Comparison of ENCODE assay signal across 25 mouse cellular contexts in the genomic region with DNA sequence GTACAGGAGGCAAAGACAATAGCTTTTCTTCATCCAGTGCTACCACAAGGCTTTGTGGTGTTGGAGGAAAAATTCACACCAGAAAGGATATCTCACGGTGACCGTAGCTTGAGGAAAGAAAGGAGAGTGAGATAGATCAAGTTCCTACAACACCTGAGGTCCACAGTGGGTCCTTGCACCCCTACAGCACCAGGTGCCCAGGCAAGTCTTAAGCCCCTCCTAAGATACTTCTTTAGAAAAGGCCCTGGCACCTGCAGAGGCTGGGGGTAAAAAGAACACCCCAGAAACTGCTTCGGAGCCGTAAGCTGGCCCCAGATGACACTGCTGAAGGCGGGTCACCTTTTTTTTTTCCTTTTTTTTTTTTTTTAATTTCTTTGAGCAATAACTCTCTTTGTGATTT.
"Had no signal": no experiment of that assay in that cellular context is flagged by ENCODE, and none has a peak within 500 bp of the region (broad histone marks: within the 10 kb centered on the region; RNA-seq: fewer than 3 reads in every experiment).

No protein-coding gene starts in this region.

- H3K36me3 ChIP-seq: heart, embryonic 13.5 days; heart, embryonic 15.5 days; hindbrain, embryonic 13.5 days; hindbrain, embryonic 15.5 days; kidney, embryonic 15.5 days; limb, embryonic 12.5 days; liver, embryonic 13.5 days; liver, embryonic 15.5 days had no signal

- H3K4me1 ChIP-seq: heart, embryonic 13.5 days; heart, embryonic 15.5 days; hindbrain, embryonic 13.5 days; hindbrain, embryonic 15.5 days; limb, embryonic 12.5 days; liver, embryonic 13.5 days; liver, embryonic 15.5 days had no signal

- H3K9me3 ChIP-seq: heart, embryonic 15.5 days; hindbrain, embryonic 15.5 days; kidney, embryonic 15.5 days had no signal

- H3K9ac ChIP-seq: heart, embryonic 13.5 days; heart, embryonic 15.5 days; hindbrain, embryonic 13.5 days; hindbrain, embryonic 15.5 days; kidney, embryonic 15.5 days; limb, embryonic 12.5 days; liver, embryonic 13.5 days; liver, embryonic 15.5 days had no signal

- H3K4me3 ChIP-seq: gastrocnemius, adult 2 months; heart, embryonic 13.5 days; heart, embryonic 15.5 days; hindbrain, embryonic 13.5 days; hindbrain, embryonic 15.5 days; kidney, embryonic 15.5 days; limb, embryonic 12.5 days; liver, embryonic 13.5 days; liver, embryonic 15.5 days had no signal

- ATAC-seq: hindbrain, postnatal 0 days; intestine, embryonic 16.5 days had no signal

- H3K4me2 ChIP-seq: heart, embryonic 11.5 days; heart, embryonic 13.5 days; heart, embryonic 15.5 days; hindbrain, embryonic 13.5 days; hindbrain, embryonic 15.5 days; kidney, embryonic 15.5 days; limb, embryonic 12.5 days; liver, embryonic 13.5 days; liver, embryonic 15.5 days had no signal

- H3K27ac ChIP-seq: gastrocnemius, adult 2 months; heart, embryonic 13.5 days; heart, embryonic 15.5 days; hindbrain, embryonic 13.5 days; hindbrain, embryonic 15.5 days; hindbrain, postnatal 0 days; kidney, embryonic 15.5 days; kidney, postnatal 0 days; limb, embryonic 12.5 days; liver, embryonic 13.5 days; liver, embryonic 15.5 days had no signal

- DNase-seq: gastrocnemius, adult 2 months; gastrocnemius, postnatal 10 days; gastrocnemius, postnatal 25 days; heart, adult 18-20 months; heart, postnatal 14 days; kidney, adult 11 months; kidney, adult 2 months; kidney, adult 9 months; kidney, postnatal 14 days; kidney, postnatal 36 days; layer of hippocampus, adult 9-11 months; layer of hippocampus, postnatal 36 days; left cerebral cortex, postnatal 4 days; liver, embryonic 13.5 days had no signal

- H3K27me3 ChIP-seq: heart, embryonic 13.5 days; heart, embryonic 15.5 days; hindbrain, embryonic 13.5 days; hindbrain, embryonic 15.5 days; kidney, embryonic 15.5 days; limb, embryonic 12.5 days; liver, embryonic 13.5 days; liver, embryonic 15.5 days had no signal
